Mouse (Mus musculus) liver, embryonic 12.5 days (tissue): ENCODE results near the gene Rbpms2. TPM values are rescaled to one million over a fixed set of nuclear protein-coding genes. Genes with fewer than 3 reads are reported as not detected.
A peak's percentile ranks its signal among the peaks of the same experiment; 100 is the strongest.
"Not testable (repeated sequence)": the region's sequence is repeated elsewhere in the genome, so short reads cannot be mapped to it uniquely, and the experiment has no call there.

Source experiments
- ATAC-seq: fragments of 200-750 bp; cut with Nextera tagmentation; 2 replicates; pipeline ENCODE4 v1.8.0; 2017; ENCODE audit warnings: moderate number of reproducible peaks, mild to moderate bottlenecking, moderate library complexity
- H3K27ac ChIP-seq: fragments of 300-500 bp; sonication (generic); 2 replicates; pipeline ENCODE4 v1.5.1; 2016; ENCODE audit warnings: mild to moderate bottlenecking
- H3K27me3 ChIP-seq: fragments of 300-500 bp; sonication (generic); replicated peaks from 2 replicates; pipeline ENCODE4 v1.6.1; 2016; ENCODE audit warnings: mild to moderate bottlenecking, moderate library complexity
- H3K36me3 ChIP-seq: fragments of 300-500 bp; sonication (generic); 2 replicates; pipeline ENCODE4 v1.6.1; 2016; ENCODE audit warnings: mild to moderate bottlenecking, moderate library complexity
- H3K4me1 ChIP-seq: fragments of 300-500 bp; sonication (generic); 2 replicates; pipeline ENCODE4 v1.6.1; 2016
- H3K4me2 ChIP-seq: fragments of 300-500 bp; sonication (generic); 2 replicates; pipeline ENCODE4 v1.6.1; 2016; ENCODE audit warnings: mild to moderate bottlenecking, moderate library complexity
- H3K4me3 ChIP-seq: fragments of 300-500 bp; sonication (generic); 2 replicates; pipeline ENCODE4 v1.5.1; 2016; ENCODE audit warnings: mild to moderate bottlenecking, moderate library complexity
- H3K9ac ChIP-seq: fragments of 300-500 bp; sonication (generic); 2 replicates; pipeline ENCODE4 v1.6.1; 2016; ENCODE audit warnings: mild to moderate bottlenecking, moderate library complexity
- H3K9me3 ChIP-seq: fragments of 300-500 bp; sonication (generic); replicated peaks from 2 replicates; pipeline ENCODE4 v1.6.1; 2016; ENCODE audit warnings: mild to moderate bottlenecking, moderate library complexity
- WGBS: fragments of 180-500 bp; shearing (Covaris S2); methylation state at CpG from one replicate; pipeline ENCODE4 v1.1.7; 2016; ENCODE audit not compliant: insufficient replicate concordance; 5-methylcytosine and 5-hydroxymethylcytosine counted together
- polyA plus RNA-seq: library from polyadenylated mRNA; unstranded; fragments of >200 nt; fragmentation: Nextera tagmentation; extraction: Ambion mirVana; gene quantifications from 2 replicates; pipeline ENCODE4 v1.2.1, GENCODE M21; 2016

Rbpms2 gene
- polyA plus RNA-seq, 1 experiment from 2014 or later = 19.3 TPM

- H3K4me3 ChIP-seq = no peak overlapping the region
- 64% methylated on average over 1 of the region's 1 CpGs for WGBS
- H3K27ac ChIP-seq = no peak overlapping the region
- no peak for ATAC-seq
- no peaks in the 10 kb centered on the region for H3K27me3 ChIP-seq
- H3K9me3 ChIP-seq = no peaks in the 10 kb centered on the region
- peaks cover 77% of the 10 kb centered on the region for H3K4me1 ChIP-seq
- no peak overlapping the region for H3K4me2 ChIP-seq
- H3K9ac ChIP-seq = no peak overlapping the region
- H3K36me3 ChIP-seq = peaks cover 25% of the 10 kb centered on the region
These were observed 53.5 kb downstream of the Rbpms2 start for GRCm38 (mm10) chr9:65682994-65683393.

- no peaks in the 10 kb centered on the region for H3K9me3 ChIP-seq
- H3K27me3 ChIP-seq = no peaks in the 10 kb centered on the region
- peaks cover 60% of the 10 kb centered on the region for H3K4me1 ChIP-seq
- no peak overlapping the region for H3K9ac ChIP-seq
- H3K4me3 ChIP-seq = no peak overlapping the region
- peaks cover 35% of the 10 kb centered on the region for H3K36me3 ChIP-seq
- peak overlapping the region; percentile 34; the same call in 1 of the 2 replicates for H3K27ac ChIP-seq
- no peak overlapping the region for H3K4me2 ChIP-seq
- peak; percentile 62; the same call in 1 of the 2 replicates for ATAC-seq
- WGBS = 55% methylated on average over 2 of the region's 2 CpGs
These were observed 55.3 kb downstream of the Rbpms2 start for GRCm38 (mm10) chr9:65684704-65685103.

GRCm38 (mm10) chr9:65689869-65690268 lies 60.4 kb downstream of the Rbpms2 start:
- H3K4me2 ChIP-seq, H3K4me3 ChIP-seq, H3K27me3 ChIP-seq, H3K9ac ChIP-seq, ATAC-seq, H3K9me3 ChIP-seq, H3K27ac ChIP-seq: not testable (repeated sequence)
- peaks cover 77% of the 10 kb centered on the region for H3K36me3 ChIP-seq
- 77% methylated on average over 2 of the region's 2 CpGs for WGBS
- H3K4me1 ChIP-seq = peaks cover 28% of the 10 kb centered on the region

GRCm38 (mm10) chr9:65692466-65692865 lies 63.0 kb downstream of the Rbpms2 start:
- WGBS = 69% methylated on average over 3 of the region's 3 CpGs
- peaks cover 13% of the 10 kb centered on the region for H3K4me1 ChIP-seq
- H3K27ac ChIP-seq = no peak overlapping the region
- no peak overlapping the region for H3K4me2 ChIP-seq
- no peak overlapping the region for H3K9ac ChIP-seq
- no peaks in the 10 kb centered on the region for H3K27me3 ChIP-seq
- H3K4me3 ChIP-seq = no peak overlapping the region
- peaks cover 82% of the 10 kb centered on the region for H3K36me3 ChIP-seq
- no peak for ATAC-seq
- no peaks in the 10 kb centered on the region for H3K9me3 ChIP-seq

GRCm38 (mm10) chr9:65692959-65693603 lies 63.6 kb downstream of the Rbpms2 start:
- Histone ChIP-seq H3K9me3 (no peaks in the 10 kb centered on the region), H3K4me3 (no peak overlapping the region), H3K4me1 (peaks cover 13% of the 10 kb centered on the region), H3K27me3 (no peaks in the 10 kb centered on the region), H3K4me2 (no peak overlapping the region), H3K36me3 (peaks cover 82% of the 10 kb centered on the region), H3K9ac (no peak overlapping the region), H3K27ac (no peak overlapping the region)
- 40% methylated on average over 5 of the region's 5 CpGs for WGBS
- no peak for ATAC-seq

GRCm38 (mm10) chr9:65695646-65696045 lies 66.2 kb downstream of the Rbpms2 start:
- H3K9me3 ChIP-seq = no peaks in the 10 kb centered on the region
- no peak overlapping the region for H3K9ac ChIP-seq
- no peaks in the 10 kb centered on the region for H3K27me3 ChIP-seq
- peaks cover 13% of the 10 kb centered on the region for H3K4me1 ChIP-seq
- peaks cover 91% of the 10 kb centered on the region for H3K36me3 ChIP-seq
- no peak for ATAC-seq
- WGBS = 73% methylated on average over 3 of the region's 3 CpGs
- no peak overlapping the region for H3K27ac ChIP-seq
- no peak overlapping the region for H3K4me3 ChIP-seq
- H3K4me2 ChIP-seq = no peak overlapping the region

GRCm38 (mm10) chr9:65696337-65696736 lies 66.9 kb downstream of the Rbpms2 start:
- no peak overlapping the region for H3K4me3 ChIP-seq
- H3K27ac ChIP-seq = no peak overlapping the region
- H3K36me3 ChIP-seq = peaks cover 94% of the 10 kb centered on the region
- peaks cover 13% of the 10 kb centered on the region for H3K4me1 ChIP-seq
- H3K27me3 ChIP-seq = no peaks in the 10 kb centered on the region
- H3K9ac ChIP-seq = no peak overlapping the region
- ATAC-seq = no peak
- no peaks in the 10 kb centered on the region for H3K9me3 ChIP-seq
- H3K4me2 ChIP-seq = no peak overlapping the region

- WGBS = 69% methylated on average over 7 of the region's 7 CpGs
- ATAC-seq = no peak
- peaks cover 96% of the 10 kb centered on the region for H3K36me3 ChIP-seq
- no peak overlapping the region for H3K9ac ChIP-seq
- no peaks in the 10 kb centered on the region for H3K27me3 ChIP-seq
- H3K4me1 ChIP-seq = peaks cover 8% of the 10 kb centered on the region
- no peak overlapping the region for H3K4me2 ChIP-seq
- no peak overlapping the region for H3K27ac ChIP-seq
- H3K4me3 ChIP-seq = no peak overlapping the region
- H3K9me3 ChIP-seq = no peaks in the 10 kb centered on the region
These were observed 67.9 kb downstream of the Rbpms2 start for GRCm38 (mm10) chr9:65697356-65697755.

GRCm38 (mm10) chr9:65697992-65698391 lies 68.5 kb downstream of the Rbpms2 start:
- H3K4me3 ChIP-seq = no peak overlapping the region
- no peaks in the 10 kb centered on the region for H3K9me3 ChIP-seq
- no peak overlapping the region for H3K4me2 ChIP-seq
- no peak overlapping the region for H3K27ac ChIP-seq
- no peak overlapping the region for H3K9ac ChIP-seq
- ATAC-seq = no peak
- H3K27me3 ChIP-seq = no peaks in the 10 kb centered on the region
- H3K4me1 ChIP-seq = peaks cover 4% of the 10 kb centered on the region; the same call in 1 of the 2 replicates
- peaks cover 97% of the 10 kb centered on the region for H3K36me3 ChIP-seq

GRCm38 (mm10) chr9:65700504-65700903 lies 71.1 kb downstream of the Rbpms2 start:
- no peak overlapping the region for H3K9ac ChIP-seq
- peaks cover 90% of the 10 kb centered on the region for H3K36me3 ChIP-seq
- 45% methylated on average over 6 of the region's 6 CpGs for WGBS
- ATAC-seq = no peak
- no peaks in the 10 kb centered on the region for H3K9me3 ChIP-seq
- H3K27me3 ChIP-seq = no peaks in the 10 kb centered on the region
- H3K4me3 ChIP-seq = no peak overlapping the region
- H3K4me1 ChIP-seq = no peaks in the 10 kb centered on the region
- H3K27ac ChIP-seq = no peak overlapping the region
- no peak overlapping the region for H3K4me2 ChIP-seq

- no peak overlapping the region for H3K27ac ChIP-seq
- no peak for ATAC-seq
- H3K9ac ChIP-seq = no peak overlapping the region
- no peaks in the 10 kb centered on the region for H3K9me3 ChIP-seq
- WGBS = 92% methylated on average over 9 of the region's 9 CpGs
- no peak overlapping the region for H3K4me2 ChIP-seq
- no peak overlapping the region for H3K4me3 ChIP-seq
- H3K36me3 ChIP-seq = peaks cover 82% of the 10 kb centered on the region
- no peaks in the 10 kb centered on the region for H3K4me1 ChIP-seq
- H3K27me3 ChIP-seq = no peaks in the 10 kb centered on the region
These were observed 72.8 kb downstream of the Rbpms2 start for GRCm38 (mm10) chr9:65702286-65702685.

GRCm38 (mm10) chr9:65703241-65703640 lies 73.8 kb downstream of the Rbpms2 start:
- Histone ChIP-seq H3K9me3 (no peaks in the 10 kb centered on the region), H3K9ac (no peak overlapping the region), H3K27ac (no peak overlapping the region), H3K4me3 (no peak overlapping the region), H3K4me1 (no peaks in the 10 kb centered on the region), H3K36me3 (peaks cover 73% of the 10 kb centered on the region), H3K27me3 (no peaks in the 10 kb centered on the region), H3K4me2 (no peak overlapping the region)
- ATAC-seq = no peak
- WGBS = 82% methylated on average over 7 of the region's 7 CpGs
